Mouse (Mus musculus): ENCODE data around the gene Zc3h7a.
"Not testable (repeated sequence)": the region's sequence is repeated elsewhere in the genome, so short reads cannot be mapped to it uniquely, and the experiment has no call there.

Zc3h7a gene

DNA sequence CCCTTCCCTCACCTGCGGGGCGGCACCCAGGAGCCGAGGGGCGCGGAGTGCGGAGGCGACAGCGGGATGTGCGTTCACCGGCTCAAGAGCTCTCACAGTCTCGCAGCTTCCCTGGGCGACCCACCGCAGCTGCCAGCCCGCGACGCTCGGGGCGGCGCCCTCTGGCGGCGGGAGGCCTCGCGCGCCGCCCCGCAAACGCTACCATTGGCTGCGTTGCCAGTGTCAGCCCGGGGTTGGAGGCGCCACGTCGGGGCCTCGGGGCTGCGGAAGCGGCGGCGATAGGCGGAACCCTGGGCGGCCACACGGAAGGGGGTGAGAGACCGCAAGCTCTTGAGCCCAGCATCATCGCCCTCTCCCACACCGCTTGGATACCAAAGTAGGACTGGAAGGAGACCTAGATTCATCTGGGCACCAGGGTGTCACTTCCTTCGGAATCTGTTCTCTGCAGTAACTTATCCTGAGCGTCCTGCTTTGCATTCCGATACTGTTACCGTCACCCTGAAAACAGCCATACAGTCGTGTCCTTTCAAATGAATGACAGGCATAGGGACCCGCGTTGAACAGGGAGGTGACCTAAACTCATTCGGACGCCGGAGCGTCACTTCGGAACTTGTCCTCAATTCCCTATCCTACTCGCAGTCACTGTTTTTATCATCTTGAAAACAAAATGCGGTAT, at the start of gene Zc3h7a:
TSS of gene Zc3h7a (minus strand) at position 186 of the 676 bp plus-strand sequence.
- DNase-seq (ENCODE audit: low spot score in 2 of 2) = peak; percentile 82 to 92

DNA sequence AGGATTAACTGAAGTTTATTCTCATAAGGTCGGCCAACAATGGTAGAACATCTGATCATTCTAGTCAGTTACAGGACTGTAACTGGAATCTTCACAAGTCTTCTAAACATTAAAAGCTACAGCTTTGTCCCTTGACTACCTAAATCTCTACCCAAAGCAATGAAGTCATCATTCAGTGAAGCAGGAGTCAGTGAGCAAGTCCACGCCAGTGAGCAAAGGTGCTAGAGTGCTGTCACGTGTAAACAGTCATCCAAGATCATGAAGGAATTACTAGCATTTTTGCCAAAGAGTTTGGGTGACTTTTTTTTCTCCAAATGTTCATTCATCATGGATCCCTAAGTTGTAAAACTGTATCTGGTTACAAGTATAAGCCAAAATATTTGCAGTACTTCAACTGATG, 41.6 kb upstream of the Zc3h7a start:
- no peak for DNase-seq (ENCODE audit: low spot score in 2 of 2)

DNA sequence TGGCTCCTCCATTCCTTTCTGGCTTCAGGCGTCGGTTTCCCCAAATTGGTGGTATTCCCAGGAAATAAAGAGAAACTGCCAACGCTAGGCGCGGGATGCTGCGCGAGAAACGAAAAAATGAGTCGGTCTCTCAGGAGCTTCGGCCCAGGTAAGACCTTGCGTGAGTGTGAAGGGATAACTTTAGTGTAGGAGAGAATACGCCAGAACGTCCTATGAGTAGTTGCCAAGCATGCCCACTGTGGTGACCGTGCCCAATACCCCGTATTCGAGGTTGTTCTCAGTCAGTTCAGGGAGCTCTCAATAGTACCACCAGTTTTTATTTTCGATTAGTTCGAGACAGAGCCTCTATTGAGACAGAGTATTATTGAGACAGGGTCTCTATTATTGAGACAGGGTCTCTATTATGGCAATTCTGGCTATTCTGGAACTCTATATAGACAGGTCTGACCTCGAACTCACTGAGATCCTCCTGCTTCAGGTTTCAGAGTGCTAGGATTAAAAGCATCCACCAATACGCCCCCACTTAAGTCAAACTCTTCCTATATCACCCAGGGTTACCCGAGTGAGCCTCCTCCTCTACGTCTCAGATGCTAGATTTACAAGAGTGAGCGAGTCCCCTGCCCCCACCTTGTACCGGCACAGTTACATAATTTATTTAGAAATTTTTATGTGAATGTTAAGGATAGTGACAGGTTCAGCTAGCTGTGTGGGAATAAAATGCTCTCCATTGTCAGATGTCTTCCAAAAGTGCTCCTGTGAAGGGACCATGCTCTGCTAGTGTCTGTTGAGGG, 27.6 kb upstream of the Zc3h7a start:
- DNase-seq (ENCODE audit: low spot score in 2 of 2) = no peak

- DNase-seq (ENCODE audit: low spot score in 2 of 2) = peak; percentile 87 to 90
Observed at GRCm38 (mm10) chr16:11202571-11203554, 26.7 kb upstream of the Zc3h7a start, which contains the start of gene Rsl1d1. Rsl1d1 (minus strand) TSS chr16:11203331.

DNA sequence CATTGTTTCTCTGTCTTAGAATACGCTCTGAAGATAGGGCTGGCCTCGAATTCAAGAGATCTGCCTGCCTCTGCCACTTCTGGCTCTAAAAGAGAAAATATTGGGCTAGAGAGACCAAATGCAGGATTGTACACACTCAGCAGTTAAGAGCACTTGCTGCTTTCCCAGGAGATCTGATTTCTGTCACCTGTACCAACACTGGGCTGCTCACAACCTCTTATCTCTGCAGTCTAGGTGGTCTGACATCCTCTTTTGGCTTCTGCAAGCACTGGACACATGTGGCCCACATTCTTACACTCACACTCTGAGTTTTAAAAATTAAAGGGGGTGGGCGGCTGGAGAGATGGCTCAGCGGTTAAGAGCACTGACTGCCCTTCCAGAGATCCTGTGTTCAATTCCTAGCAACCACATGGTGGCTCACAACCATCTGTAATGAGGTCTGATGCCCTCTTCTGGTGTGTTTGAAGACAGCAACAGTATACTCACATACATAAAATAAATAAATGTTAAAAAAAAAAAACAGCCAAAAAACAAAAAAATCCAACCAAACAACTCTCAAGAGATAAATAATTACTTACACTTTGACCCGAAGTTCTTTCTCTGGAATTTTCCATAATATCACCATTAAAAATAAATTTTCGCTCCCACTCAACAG, 25.7 kb upstream of the Zc3h7a start:
- DNase-seq (ENCODE audit: low spot score in 2 of 2) = no peak

GRCm38 (mm10) chr16:11200247-11200646, 24.1 kb upstream of the Zc3h7a start:
- no peak for DNase-seq (ENCODE audit: low spot score in 2 of 2)

GRCm38 (mm10) chr16:11198467-11198866, 22.3 kb upstream of the Zc3h7a start:
- no peak for DNase-seq (ENCODE audit: low spot score in 2 of 2)

DNA sequence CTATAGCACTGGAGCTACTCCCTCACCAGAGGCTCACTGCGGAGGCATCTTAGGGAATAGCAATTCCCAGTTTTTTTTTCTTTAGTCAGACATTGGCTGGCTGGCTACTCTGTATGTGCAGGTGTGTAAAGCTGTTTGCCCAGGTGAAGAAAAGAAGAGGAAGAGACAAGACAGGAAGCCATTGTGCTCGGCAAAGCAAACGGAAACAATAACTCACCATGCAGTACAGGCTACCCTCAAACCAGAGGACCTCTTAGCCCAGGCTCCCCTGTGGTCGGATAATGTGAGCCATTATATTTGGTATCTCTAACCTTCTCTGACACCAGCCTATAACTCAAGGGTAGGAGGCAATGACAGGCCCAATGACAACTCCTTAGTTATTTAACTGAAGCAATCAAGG, 20.9 kb upstream of the Zc3h7a start:
- no peak for DNase-seq (ENCODE audit: low spot score in 2 of 2)

GRCm38 (mm10) chr16:11193231-11193630, 17.0 kb upstream of the Zc3h7a start:
- DNase-seq (ENCODE audit: low spot score in 2 of 2) = no peak

DNA sequence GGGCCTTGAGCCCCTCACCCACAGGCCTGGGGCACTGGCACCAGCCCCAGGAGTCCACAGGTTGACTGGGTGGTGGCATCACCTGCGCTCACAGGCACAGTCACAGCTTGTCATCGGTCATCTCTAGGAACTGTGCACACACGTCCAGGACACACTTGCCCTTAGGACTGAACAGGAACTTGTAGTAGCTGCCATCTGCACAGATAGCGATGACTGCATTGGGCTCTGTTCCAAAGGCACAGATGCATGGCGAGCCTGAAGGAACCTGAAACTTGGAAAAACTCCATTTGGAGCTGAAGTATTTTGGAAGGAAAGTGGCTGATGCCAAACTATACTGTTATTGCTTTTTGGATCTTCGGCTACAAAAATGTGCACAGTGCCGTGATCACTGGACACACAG, 14.0 kb upstream of the Zc3h7a start:
- no peak for DNase-seq (ENCODE audit: low spot score in 2 of 2)

- no peak for DNase-seq (ENCODE audit: low spot score in 2 of 2)
Observed at GRCm38 (mm10) chr16:11177404-11177803, 1.2 kb upstream of the Zc3h7a start.

- DNase-seq (ENCODE audit: low spot score in 2 of 2) = no peak
Observed at GRCm38 (mm10) chr16:11176884-11177244, 671 bp upstream of the Zc3h7a start.

DNA sequence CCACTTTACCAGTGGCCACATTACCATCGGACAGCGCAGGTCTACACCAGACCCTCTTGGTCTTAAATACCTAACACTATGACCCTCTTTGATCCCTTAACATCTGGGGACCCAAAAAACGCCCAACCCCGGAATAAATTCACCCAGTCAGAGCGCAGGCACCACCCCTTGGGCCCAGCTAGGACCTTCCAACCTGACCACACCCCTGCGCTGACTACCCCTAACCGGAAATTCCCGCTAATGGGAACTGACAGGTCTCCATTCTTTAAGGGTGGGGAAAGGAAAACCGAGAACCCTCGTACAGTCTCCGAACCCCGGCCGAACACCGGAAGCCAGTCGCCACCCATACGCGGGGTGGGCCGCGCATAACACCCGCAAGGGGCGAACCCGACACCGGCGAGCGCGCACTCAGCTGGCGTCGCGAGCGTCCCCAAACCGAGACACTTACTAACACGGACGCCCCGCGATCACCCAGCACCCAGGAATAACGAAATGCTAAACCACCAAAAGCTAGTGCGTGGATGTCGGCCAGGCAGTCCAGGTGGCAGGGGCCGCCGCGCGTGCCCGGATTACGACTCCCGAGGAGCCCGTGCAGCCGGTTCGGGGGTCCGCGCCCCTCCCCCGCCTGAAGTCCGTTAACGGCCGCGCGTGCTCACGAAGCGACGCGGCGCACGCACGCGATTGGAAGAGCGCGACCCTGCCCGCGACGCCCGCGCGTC, 545 bp downstream of the Zc3h7a start:
- peak; percentile 63 to 69 for DNase-seq (ENCODE audit: low spot score in 2 of 2)

GRCm38 (mm10) chr16:11175100-11175488, 1.1 kb downstream of the Zc3h7a start:
- no peak for DNase-seq (ENCODE audit: low spot score in 2 of 2)

DNA sequence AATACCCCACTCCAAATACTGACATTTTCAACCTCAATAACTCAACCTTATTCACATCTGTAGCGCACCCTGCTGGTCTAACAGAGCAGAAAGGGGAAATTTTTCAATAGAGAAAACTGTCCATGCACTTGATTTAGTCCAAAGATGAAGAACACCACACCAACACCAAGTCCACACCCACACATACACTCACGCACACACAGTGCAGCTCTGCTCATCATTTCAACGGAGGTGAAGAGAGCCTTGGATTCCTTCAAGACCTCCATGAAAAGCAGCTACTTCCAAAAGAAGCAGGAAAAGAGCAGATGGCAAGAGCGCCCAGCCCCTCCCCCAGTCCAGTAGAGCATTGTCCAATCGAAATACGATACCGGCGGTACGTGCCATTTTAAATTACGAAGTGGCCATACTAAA, 1.5 kb downstream of the Zc3h7a start:
- DNase-seq (ENCODE audit: low spot score in 2 of 2) = peak; percentile 41 to 48

DNA sequence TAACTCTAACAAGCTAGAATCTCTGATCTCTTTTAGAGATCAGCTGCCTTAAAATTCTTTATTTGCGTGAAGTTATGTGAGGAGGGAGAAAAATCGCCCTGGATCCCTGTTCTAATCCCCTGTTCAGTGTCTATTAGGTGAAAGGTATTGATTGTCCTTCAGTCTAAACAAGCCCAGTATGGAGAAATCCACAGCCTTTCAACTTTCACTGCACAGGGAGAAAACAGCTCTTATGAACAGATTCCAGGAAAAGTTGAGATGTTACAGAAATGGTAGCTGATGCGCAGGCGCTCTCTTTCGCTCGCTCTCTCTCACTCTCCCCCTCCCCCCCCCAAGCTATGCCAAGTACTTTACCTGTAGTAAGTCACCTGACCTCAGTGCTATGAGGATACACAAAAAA, 4.5 kb downstream of the Zc3h7a start:
- DNase-seq (ENCODE audit: low spot score in 2 of 2) = no peak

- no peak for DNase-seq (ENCODE audit: low spot score in 2 of 2)
Observed at GRCm38 (mm10) chr16:11166431-11166830, 9.8 kb downstream of the Zc3h7a start.

- no peak for DNase-seq (ENCODE audit: low spot score in 2 of 2)
Observed at GRCm38 (mm10) chr16:11164695-11165255, 11.4 kb downstream of the Zc3h7a start.

- DNase-seq (ENCODE audit: low spot score in 2 of 2) = not testable (repeated sequence)
Observed at GRCm38 (mm10) chr16:11157721-11158120, 18.5 kb downstream of the Zc3h7a start.

- no peak for DNase-seq (ENCODE audit: low spot score in 2 of 2)
Observed at GRCm38 (mm10) chr16:11154500-11154899, 21.7 kb downstream of the Zc3h7a start.
